8 mouse cellular contexts compared by ENCODE assay signal in genomic region chr7:127746494-127747491, GRCm38 (mm10). TPM values are rescaled to one million over a fixed set of nuclear protein-coding genes. Genes with fewer than 3 reads are reported as not detected.
DNase-seq lines count a peak whose midpoint lies in the region; ATAC-seq lines count a peak whose summit lies in the region.

No protein-coding gene starts in this region.

- H3K4me2 ChIP-seq in forebrain, embryonic 15.5 days (replicated peaks), result peak overlapping the region; percentile 87
- peak overlapping the region; percentile 73 for H3K4me2 ChIP-seq in kidney, embryonic 14.5 days (replicated peaks; ENCODE audit: low read depth, low read length)
- H3K4me2 ChIP-seq in midbrain, embryonic 12.5 days (replicated peaks), result peak overlapping the region; percentile 85

- peak overlapping the region; percentile 96 for H3K9ac ChIP-seq in forebrain, embryonic 15.5 days (replicated peaks)
- H3K9ac ChIP-seq in kidney, embryonic 14.5 days (ENCODE audit: low read depth, low read length), result peak overlapping the region; percentile 92
- H3K9ac ChIP-seq in midbrain, embryonic 12.5 days (replicated peaks), result peak overlapping the region; percentile 97

- no peaks in the 10 kb centered on the region for H3K9me3 ChIP-seq in forebrain, embryonic 15.5 days
- H3K9me3 ChIP-seq in kidney, embryonic 14.5 days (ENCODE audit: control insufficient read depth, low read length), result no peaks in the 10 kb centered on the region
- no peaks in the 10 kb centered on the region for H3K9me3 ChIP-seq in midbrain, embryonic 12.5 days

- no peak overlapping the region for H3K27ac ChIP-seq in brown adipose tissue, adult 24 weeks (replicated peaks; ENCODE audit: low read depth, low read length)
- H3K27ac ChIP-seq in forebrain, embryonic 15.5 days (replicated peaks), result peak overlapping the region; percentile 96
- peak overlapping the region; percentile 97 for H3K27ac ChIP-seq in kidney, embryonic 14.5 days (ENCODE audit: low read depth, low read length)
- H3K27ac ChIP-seq in midbrain, embryonic 12.5 days (replicated peaks), result peak overlapping the region; percentile 92

- H3K4me3 ChIP-seq in brown adipose tissue, adult 24 weeks (ENCODE audit: insufficient read depth, low read depth, low read length), result peak overlapping the region; percentile 79
- H3K4me3 ChIP-seq in forebrain, embryonic 15.5 days, result peak overlapping the region; percentile 95
- peak overlapping the region; percentile 91 for H3K4me3 ChIP-seq in kidney, embryonic 14.5 days (ENCODE audit: low read length)
- H3K4me3 ChIP-seq in midbrain, embryonic 12.5 days, result peak overlapping the region; percentile 93

- peaks cover 34% of the 10 kb centered on the region for H3K36me3 ChIP-seq in forebrain, embryonic 15.5 days
- peaks cover 39% of the 10 kb centered on the region for H3K36me3 ChIP-seq in kidney, embryonic 14.5 days (ENCODE audit: control insufficient read depth, insufficient read depth, low read length)
- peaks cover 40% of the 10 kb centered on the region for H3K36me3 ChIP-seq in midbrain, embryonic 12.5 days

- no peaks in the 10 kb centered on the region for H3K27me3 ChIP-seq in forebrain, embryonic 15.5 days
- H3K27me3 ChIP-seq in kidney, embryonic 14.5 days (ENCODE audit: control insufficient read depth, insufficient read depth, low read length), result no peaks in the 10 kb centered on the region
- H3K27me3 ChIP-seq in midbrain, embryonic 12.5 days, result no peaks in the 10 kb centered on the region

- 2% methylated on average over 24 of the region's 62 CpGs for WGBS in forebrain, embryonic 15.5 days
- WGBS in kidney, embryonic 14.5 days, result under 1% methylated on average over 37 of the region's 62 CpGs
- WGBS in midbrain, embryonic 12.5 days, result under 1% methylated on average over 35 of the region's 62 CpGs

- peak; percentile 49 for DNase-seq in ovary, postnatal 36 days (ENCODE audit: low spot score)
- DNase-seq in ovary, adult 18-20 months (ENCODE audit: low spot score), result no peak
- peak; percentile 63 for DNase-seq in thymus, postnatal 14 days

- no peaks in the 10 kb centered on the region for H3K4me1 ChIP-seq in brown adipose tissue, adult 24 weeks (ENCODE audit: control insufficient read depth, insufficient read depth, insufficient read length, low read length)
- H3K4me1 ChIP-seq in forebrain, embryonic 15.5 days, result peaks cover 20% of the 10 kb centered on the region
- peaks cover 8% of the 10 kb centered on the region for H3K4me1 ChIP-seq in kidney, embryonic 14.5 days (ENCODE audit: control insufficient read depth, insufficient read depth, low read length)
- H3K4me1 ChIP-seq in midbrain, embryonic 12.5 days, result peaks cover 21% of the 10 kb centered on the region

- no peak; the same call in 1 of the 2 replicates for ATAC-seq in forebrain, embryonic 15.5 days (replicated peaks)
- peak; percentile 24 for ATAC-seq in kidney, embryonic 14.5 days (ENCODE audit: low FRiP score, low TSS enrichment)
- peak; percentile 16 for ATAC-seq in midbrain, embryonic 12.5 days (ENCODE audit: low FRiP score, low read depth)
- no peak for ATAC-seq in megakaryocyte-erythroid progenitor cell, adult 5-6 weeks (replicated peaks; ENCODE audit: low FRiP score, low TSS enrichment, poor library complexity, severe bottlenecking)

RNA-seq across cellular contexts. Expression of gene Fbxl19, which starts 2.5 kb away (rescaled TPM):
- polyA plus RNA-seq in brown adipose tissue, adult 24 weeks (2012; ENCODE audit: insufficient read depth, insufficient read length, missing spikeins), result 2.7 and 3.2 TPM in 2 replicates
- polyA plus RNA-seq in forebrain, embryonic 15.5 days (2015; fragmentation: Nextera tagmentation; extraction: Ambion mirVana), result 9.4 and 10.5 TPM in 2 replicates
- 6.2 and 10.0 TPM in 2 replicates for polyA plus RNA-seq in kidney, embryonic 14.5 days (2014; fragmentation: Nextera tagmentation; extraction: Ambion mirVana)
- 10.7 and 11.1 TPM in 2 replicates for polyA plus RNA-seq in midbrain, embryonic 12.5 days (2016; fragmentation: Nextera tagmentation; extraction: Ambion mirVana)
- 11.6 and 14.2 TPM in 2 replicates for total RNA-seq in megakaryocyte-erythroid progenitor cell, adult 5-6 weeks (2014; fragmentation: Nextera tagmentation)
- total RNA-seq in megakaryocyte-erythroid progenitor cell, adult 5-6 weeks (2017), result 12.2 and 12.5 TPM in 2 replicates

RNA-seq across cellular contexts. Expression of gene Ctf2, which starts 14.8 kb away (rescaled TPM):
- not detected in 2 replicates for polyA plus RNA-seq in brown adipose tissue, adult 24 weeks (2012; ENCODE audit: insufficient read depth, insufficient read length, missing spikeins)
- 0.10 and 0.19 TPM in 2 replicates for polyA plus RNA-seq in forebrain, embryonic 15.5 days (2015; fragmentation: Nextera tagmentation; extraction: Ambion mirVana)
- 0.43 and 0.55 TPM in 2 replicates for polyA plus RNA-seq in kidney, embryonic 14.5 days (2014; fragmentation: Nextera tagmentation; extraction: Ambion mirVana)
- 0.13 and 0.21 TPM in 2 replicates for polyA plus RNA-seq in midbrain, embryonic 12.5 days (2016; fragmentation: Nextera tagmentation; extraction: Ambion mirVana)
- not detected in 2 replicates for total RNA-seq in megakaryocyte-erythroid progenitor cell, adult 5-6 weeks (2014; fragmentation: Nextera tagmentation)
- total RNA-seq in megakaryocyte-erythroid progenitor cell, adult 5-6 weeks (2017), result not detected in 2 replicates

RNA-seq across cellular contexts. Expression of gene Orai3, which starts 22.8 kb away (rescaled TPM):
- 16.8 and 23.1 TPM in 2 replicates for polyA plus RNA-seq in brown adipose tissue, adult 24 weeks (2012; ENCODE audit: insufficient read depth, insufficient read length, missing spikeins)
- polyA plus RNA-seq in forebrain, embryonic 15.5 days (2015; fragmentation: Nextera tagmentation; extraction: Ambion mirVana), result 8.7 and 8.8 TPM in 2 replicates
- polyA plus RNA-seq in kidney, embryonic 14.5 days (2014; fragmentation: Nextera tagmentation; extraction: Ambion mirVana), result 12.9 and 19.7 TPM in 2 replicates
- 6.2 and 8.1 TPM in 2 replicates for polyA plus RNA-seq in midbrain, embryonic 12.5 days (2016; fragmentation: Nextera tagmentation; extraction: Ambion mirVana)
- total RNA-seq in megakaryocyte-erythroid progenitor cell, adult 5-6 weeks (2014; fragmentation: Nextera tagmentation), result 23.4 and 29.5 TPM in 2 replicates
- 21.0 and 22.9 TPM in 2 replicates for total RNA-seq in megakaryocyte-erythroid progenitor cell, adult 5-6 weeks (2017)

RNA-seq across cellular contexts. Expression of gene Setd1a, which starts 29.7 kb away (rescaled TPM):
- 11.7 and 13.6 TPM in 2 replicates for polyA plus RNA-seq in brown adipose tissue, adult 24 weeks (2012; ENCODE audit: insufficient read depth, insufficient read length, missing spikeins)
- polyA plus RNA-seq in forebrain, embryonic 15.5 days (2015; fragmentation: Nextera tagmentation; extraction: Ambion mirVana), result 22.4 and 24.8 TPM in 2 replicates
- 32.6 and 34.7 TPM in 2 replicates for polyA plus RNA-seq in kidney, embryonic 14.5 days (2014; fragmentation: Nextera tagmentation; extraction: Ambion mirVana)
- polyA plus RNA-seq in midbrain, embryonic 12.5 days (2016; fragmentation: Nextera tagmentation; extraction: Ambion mirVana), result 22.9 and 23.7 TPM in 2 replicates
- 83.0 and 94.4 TPM in 2 replicates for total RNA-seq in megakaryocyte-erythroid progenitor cell, adult 5-6 weeks (2014; fragmentation: Nextera tagmentation)
- total RNA-seq in megakaryocyte-erythroid progenitor cell, adult 5-6 weeks (2017), result 10.6 and 19.5 TPM in 2 replicates

RNA-seq across cellular contexts. Expression of gene Ctf1, which starts 34.3 kb away (rescaled TPM):
- polyA plus RNA-seq in brown adipose tissue, adult 24 weeks (2012; ENCODE audit: insufficient read depth, insufficient read length, missing spikeins), result 7.3 and 10.5 TPM in 2 replicates
- polyA plus RNA-seq in forebrain, embryonic 15.5 days (2015; fragmentation: Nextera tagmentation; extraction: Ambion mirVana), result 3.8 and 5.8 TPM in 2 replicates
- polyA plus RNA-seq in kidney, embryonic 14.5 days (2014; fragmentation: Nextera tagmentation; extraction: Ambion mirVana), result 17.5 and 23.7 TPM in 2 replicates
- polyA plus RNA-seq in midbrain, embryonic 12.5 days (2016; fragmentation: Nextera tagmentation; extraction: Ambion mirVana), result 5.5 and 5.8 TPM in 2 replicates
- 4.2 and 5.5 TPM in 2 replicates for total RNA-seq in megakaryocyte-erythroid progenitor cell, adult 5-6 weeks (2014; fragmentation: Nextera tagmentation)
- 1.9 and 3.0 TPM in 2 replicates for total RNA-seq in megakaryocyte-erythroid progenitor cell, adult 5-6 weeks (2017)

Comparison
In these comparisons a context has a peak if more than half of its experiments do, and no peak if none do; other contexts are left out.
1. ATAC-seq: peak in kidney, embryonic 14.5 days (single experiment) and midbrain, embryonic 12.5 days (single experiment); none in forebrain, embryonic 15.5 days (single experiment) and megakaryocyte-erythroid progenitor cell, adult 5-6 weeks (single experiment).
2. Peak in every context shown above with its lines, with median percentiles within 50 percentile points of each other: H3K4me3 ChIP-seq, H3K4me2 ChIP-seq and H3K9ac ChIP-seq.